Mouse (Mus musculus) limb, embryonic 12.5 days (tissue): Measurements from ENCODE around the gene Tnfrsf1b. TPM values are rescaled to one million over a fixed set of nuclear protein-coding genes. Genes with fewer than 3 reads are reported as not detected.
A peak's percentile ranks its signal among the peaks of the same experiment; 100 is the strongest.

Experiments used
- ATAC-seq: fragments of 200-750 bp; cut with Nextera tagmentation; 2 replicates; pipeline ENCODE4 v1.8.0; 2017; ENCODE audit warnings: low read depth, moderate TSS enrichment; ENCODE audit not compliant: insufficient number of reproducible peaks, insufficient read depth, low FRiP score, low TSS enrichment
- H3K27ac ChIP-seq: fragments of 300-500 bp; sonication (generic); 2 replicates; pipeline ENCODE4 v1.5.1; 2016; ENCODE audit warnings: mild to moderate bottlenecking, moderate library complexity
- H3K27me3 ChIP-seq: fragments of 300-500 bp; sonication (generic); 2 replicates; pipeline ENCODE4 v1.6.1; 2016; ENCODE audit warnings: mild to moderate bottlenecking, moderate library complexity
- H3K36me3 ChIP-seq: fragments of 300-500 bp; sonication (generic); 2 replicates; pipeline ENCODE4 v1.6.1; 2016; ENCODE audit warnings: mild to moderate bottlenecking, moderate library complexity
- H3K4me1 ChIP-seq: fragments of 300-500 bp; sonication (generic); replicated peaks from 2 replicates; pipeline ENCODE4 v1.6.1; 2016
- H3K4me2 ChIP-seq: fragments of 300-500 bp; sonication (generic); 2 replicates; pipeline ENCODE4 v1.6.1; 2016; ENCODE audit warnings: mild to moderate bottlenecking, moderate library complexity
- H3K4me3 ChIP-seq: fragments of 300-500 bp; sonication (generic); replicated peaks from 2 replicates; pipeline ENCODE4 v1.5.1; 2016; ENCODE audit warnings: mild to moderate bottlenecking
- H3K9ac ChIP-seq: fragments of 300-500 bp; sonication (generic); replicated peaks from 2 replicates; pipeline ENCODE4 v1.6.1; 2016; ENCODE audit warnings: mild to moderate bottlenecking, moderate library complexity
- H3K9me3 ChIP-seq: fragments of 300-500 bp; sonication (generic); 2 replicates; pipeline ENCODE4 v1.6.1; 2016; ENCODE audit warnings: mild to moderate bottlenecking, moderate library complexity
- WGBS: fragments of 180-500 bp; shearing (Covaris S2); methylation state at CpG from one replicate; pipeline ENCODE4 v1.1.7; 2016; 5-methylcytosine and 5-hydroxymethylcytosine counted together
- polyA plus RNA-seq: library from polyadenylated mRNA; unstranded; fragments of >200 nt; fragmentation: Nextera tagmentation; extraction: Ambion mirVana; gene quantifications from 2 replicates; pipeline ENCODE4 v1.2.1, GENCODE M21; 2016

The Tnfrsf1b gene
- polyA plus RNA-seq = 2.1 and 2.5 TPM in 2 replicates

GRCm38 (mm10) chr4:145246173-145247011, at the start of gene Tnfrsf1b:
Gene Tnfrsf1b, minus strand, starts transcription at chr4:145246870.
- Histone ChIP-seq H3K4me1 (peaks cover 9% of the 10 kb centered on the region; the same call in 1 of the 2 replicates), H3K36me3 (no peaks in the 10 kb centered on the region), H3K4me3 (peak within 1 kb of the TSS; percentile 47), H3K9ac (peak within 1 kb of the TSS; percentile 55), H3K27ac (no peak within 1 kb of the TSS), H3K4me2 (peak within 1 kb of the TSS; percentile 92), H3K9me3 (no peaks in the 10 kb centered on the region), H3K27me3 (peaks cover 41% of the 10 kb centered on the region)
- under 1% methylated on average over 47 of the region's 47 CpGs for WGBS
- ATAC-seq = peak; percentile 70

GRCm38 (mm10) chr4:145295589-145296300, 49.1 kb upstream of the Tnfrsf1b start:
- Histone ChIP-seq H3K4me3 (no peak overlapping the region), H3K36me3 (no peaks in the 10 kb centered on the region), H3K9me3 (no peaks in the 10 kb centered on the region), H3K4me1 (0 out of 2 replicates have a peak, but pooled peaks cover 5% of the 10 kb centered on the region), H3K4me2 (no peak overlapping the region), H3K27ac (no peak overlapping the region), H3K27me3 (no peaks in the 10 kb centered on the region), H3K9ac (no peak overlapping the region)
- no peak for ATAC-seq
- 48% methylated on average over 5 of the region's 5 CpGs for WGBS

GRCm38 (mm10) chr4:145294588-145294987, 47.9 kb upstream of the Tnfrsf1b start:
- Histone ChIP-seq H3K27ac (no peak overlapping the region), H3K9me3 (no peaks in the 10 kb centered on the region), H3K4me1 (no peaks in the 10 kb centered on the region), H3K4me3 (no peak overlapping the region), H3K36me3 (no peaks in the 10 kb centered on the region), H3K27me3 (no peaks in the 10 kb centered on the region), H3K4me2 (no peak overlapping the region), H3K9ac (no peak overlapping the region)
- 90% methylated on average over 5 of the region's 5 CpGs for WGBS
- ATAC-seq = no peak

- no peaks in the 10 kb centered on the region for H3K27me3 ChIP-seq
- no peak overlapping the region for H3K4me3 ChIP-seq
- no peak overlapping the region for H3K9ac ChIP-seq
- H3K27ac ChIP-seq = no peak overlapping the region
- H3K4me1 ChIP-seq = no peaks in the 10 kb centered on the region
- 51% methylated on average over 4 of the region's 4 CpGs for WGBS
- H3K9me3 ChIP-seq = no peaks in the 10 kb centered on the region
- ATAC-seq = peak; percentile 39; the same call in 1 of the 2 replicates
- no peak overlapping the region for H3K4me2 ChIP-seq
- H3K36me3 ChIP-seq = no peaks in the 10 kb centered on the region
Observed at GRCm38 (mm10) chr4:145286369-145287120, 39.9 kb upstream of the Tnfrsf1b start.

GRCm38 (mm10) chr4:145284675-145285074, 38.0 kb upstream of the Tnfrsf1b start:
- 94% methylated on average over 4 of the region's 4 CpGs for WGBS

GRCm38 (mm10) chr4:145283441-145283840, 36.8 kb upstream of the Tnfrsf1b start:
- H3K36me3 ChIP-seq = no peaks in the 10 kb centered on the region
- WGBS = 72% methylated on average over 6 of the region's 6 CpGs

More at GRCm38 (mm10) chr4:145284675-145285074, 38.0 kb upstream of the Tnfrsf1b start:
- ATAC-seq = no peak
- Histone ChIP-seq H3K9me3 (no peaks in the 10 kb centered on the region), H3K4me2 (no peak overlapping the region), H3K4me1 (no peaks in the 10 kb centered on the region), H3K9ac (no peak overlapping the region), H3K27ac (no peak overlapping the region), H3K36me3 (no peaks in the 10 kb centered on the region), H3K27me3 (no peaks in the 10 kb centered on the region), H3K4me3 (no peak overlapping the region)

GRCm38 (mm10) chr4:145280966-145281365, 34.3 kb upstream of the Tnfrsf1b start:
- 77% methylated on average over 6 of the region's 6 CpGs for WGBS

More at GRCm38 (mm10) chr4:145283441-145283840, 36.8 kb upstream of the Tnfrsf1b start:
- Histone ChIP-seq H3K27me3 (no peaks in the 10 kb centered on the region), H3K4me1 (no peaks in the 10 kb centered on the region), H3K4me2 (no peak overlapping the region), H3K9ac (no peak overlapping the region), H3K27ac (no peak overlapping the region), H3K4me3 (no peak overlapping the region), H3K9me3 (no peaks in the 10 kb centered on the region)
- ATAC-seq = no peak

GRCm38 (mm10) chr4:145278724-145279370, 32.2 kb upstream of the Tnfrsf1b start:
- Histone ChIP-seq H3K27ac (no peak overlapping the region), H3K9ac (no peak overlapping the region), H3K9me3 (no peaks in the 10 kb centered on the region), H3K4me3 (no peak overlapping the region), H3K36me3 (no peaks in the 10 kb centered on the region), H3K4me1 (no peaks in the 10 kb centered on the region), H3K27me3 (no peaks in the 10 kb centered on the region), H3K4me2 (no peak overlapping the region)
- ATAC-seq = no peak
- 83% methylated on average over 3 of the region's 3 CpGs for WGBS

More at GRCm38 (mm10) chr4:145280966-145281365, 34.3 kb upstream of the Tnfrsf1b start:
- Histone ChIP-seq H3K27ac (no peak overlapping the region), H3K4me2 (no peak overlapping the region), H3K4me3 (no peak overlapping the region), H3K36me3 (no peaks in the 10 kb centered on the region), H3K27me3 (no peaks in the 10 kb centered on the region), H3K9me3 (no peaks in the 10 kb centered on the region), H3K9ac (no peak overlapping the region), H3K4me1 (no peaks in the 10 kb centered on the region)
- no peak for ATAC-seq

- Histone ChIP-seq H3K4me3 (no peak overlapping the region), H3K4me1 (no peaks in the 10 kb centered on the region), H3K27ac (no peak overlapping the region), H3K9me3 (no peaks in the 10 kb centered on the region), H3K36me3 (no peaks in the 10 kb centered on the region), H3K9ac (no peak overlapping the region), H3K4me2 (no peak overlapping the region), H3K27me3 (no peaks in the 10 kb centered on the region)
- WGBS = 83% methylated on average over 2 of the region's 2 CpGs
- no peak for ATAC-seq
Observed at GRCm38 (mm10) chr4:145278231-145278630, 31.6 kb upstream of the Tnfrsf1b start.

GRCm38 (mm10) chr4:145276368-145277249, 29.9 kb upstream of the Tnfrsf1b start:
- no peaks in the 10 kb centered on the region for H3K36me3 ChIP-seq
- WGBS = 83% methylated on average over 6 of the region's 6 CpGs
- ATAC-seq = no peak

More at GRCm38 (mm10) chr4:145276368-145277249, 29.9 kb upstream of the Tnfrsf1b start:
- H3K4me3 ChIP-seq = no peak overlapping the region
- H3K9ac ChIP-seq = no peak overlapping the region
- H3K4me2 ChIP-seq = no peak overlapping the region
- no peaks in the 10 kb centered on the region for H3K27me3 ChIP-seq
- no peaks in the 10 kb centered on the region for H3K4me1 ChIP-seq
- no peaks in the 10 kb centered on the region for H3K9me3 ChIP-seq
- H3K27ac ChIP-seq = no peak overlapping the region
